Mouse (Mus musculus): ENCODE measurements around the gene Fkbp2. TPM values are rescaled to one million over a fixed set of nuclear protein-coding genes. Genes with fewer than 3 reads are reported as not detected.
"Not testable (repeated sequence)": the region's sequence is repeated elsewhere in the genome, so short reads cannot be mapped to it uniquely, and the experiment has no call there.

Fkbp2 gene
- total RNA-seq, 4 experiments from 2014 or later = 63.5 to 104 (median 83.1) TPM

DNA sequence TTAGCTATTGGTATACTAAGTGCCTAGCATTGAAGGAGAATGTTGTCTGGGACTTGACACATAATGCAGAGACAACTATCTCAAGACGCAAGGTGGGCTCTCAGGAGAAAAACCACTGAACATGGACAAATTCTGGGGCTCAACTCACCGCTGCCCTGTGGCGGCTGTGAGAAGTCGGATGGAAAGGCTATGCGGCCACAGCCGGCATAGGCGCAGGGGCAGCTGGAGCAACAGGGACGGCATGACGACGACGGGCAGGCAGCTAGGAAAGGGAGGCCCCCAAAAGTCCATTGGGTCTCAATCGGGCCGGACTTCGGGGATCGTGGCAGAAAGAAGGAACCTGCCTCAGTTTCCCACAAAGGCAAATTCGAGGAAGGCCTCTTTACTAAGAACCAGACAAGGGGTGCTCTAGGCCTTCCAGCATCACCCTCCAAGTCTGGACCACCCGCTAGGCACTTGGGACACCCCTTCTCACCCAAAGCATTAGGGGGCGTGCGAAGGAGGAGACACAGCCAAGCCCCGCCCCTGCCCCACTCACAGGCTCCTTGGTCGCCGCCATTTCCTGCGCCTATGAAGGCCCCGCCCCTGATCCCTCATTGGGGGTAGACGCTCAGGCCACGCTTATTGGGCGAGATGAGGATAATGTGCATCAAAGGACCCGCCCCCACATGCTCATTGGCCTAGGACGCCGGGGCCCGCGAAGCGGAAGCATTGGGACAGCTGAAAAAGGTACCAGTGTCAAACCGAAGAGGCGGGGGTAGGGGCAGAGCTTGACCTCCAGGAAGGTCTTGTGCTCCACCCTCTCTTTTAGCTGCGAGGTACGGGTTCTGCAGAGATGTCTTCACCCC is 11.9 kb upstream of the Fkbp2 start, which contains the start of gene Dnajc4:
Gene Dnajc4 (minus strand): TSS at position 562 of the 848 bp plus-strand sequence.
- DNase-seq (ENCODE audit: low spot score in 2 of 2) = peak; percentile 93 to 95

DNA sequence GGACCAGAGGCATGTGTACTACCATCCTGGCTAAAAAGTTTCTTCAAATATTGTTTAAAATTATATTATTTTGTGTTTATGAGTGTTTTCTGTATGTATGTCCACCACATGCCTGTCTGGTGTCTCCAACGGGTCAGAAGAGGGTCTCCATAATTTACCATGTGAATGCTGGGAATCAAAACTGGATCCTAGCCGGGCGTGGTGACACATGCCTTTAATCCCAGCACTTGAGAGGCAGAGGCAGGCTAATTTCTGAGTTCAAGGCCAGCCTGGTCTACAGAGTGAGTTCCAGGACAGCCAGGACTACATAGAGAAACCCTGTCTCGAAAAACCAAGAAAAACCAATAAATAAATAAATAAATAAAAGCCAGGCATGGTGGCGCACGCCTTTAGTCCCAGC is 10.9 kb upstream of the Fkbp2 start:
- DNase-seq (ENCODE audit: low spot score in 2 of 2) = not testable (repeated sequence)

DNA sequence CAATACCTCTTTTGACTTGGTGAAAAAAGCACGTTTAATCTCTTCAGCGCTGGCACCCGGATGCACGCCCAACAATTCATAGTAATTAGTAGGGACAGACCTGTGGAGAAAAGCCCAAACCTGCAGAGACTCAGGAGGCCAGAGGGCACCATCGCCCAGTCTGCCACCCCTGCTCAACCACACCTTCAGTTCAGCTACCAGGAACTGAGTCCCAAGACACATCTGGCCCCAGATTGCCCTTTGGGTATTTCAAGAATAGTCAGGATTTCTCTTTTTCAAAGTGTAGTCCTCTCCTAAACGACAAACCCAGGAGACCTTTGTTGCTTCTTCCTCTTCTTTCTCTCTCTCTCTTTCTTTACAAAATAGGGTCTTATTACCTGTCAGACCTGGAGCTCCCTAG is 10.4 kb upstream of the Fkbp2 start:
- DNase-seq (ENCODE audit: low spot score in 2 of 2) = no peak

DNA sequence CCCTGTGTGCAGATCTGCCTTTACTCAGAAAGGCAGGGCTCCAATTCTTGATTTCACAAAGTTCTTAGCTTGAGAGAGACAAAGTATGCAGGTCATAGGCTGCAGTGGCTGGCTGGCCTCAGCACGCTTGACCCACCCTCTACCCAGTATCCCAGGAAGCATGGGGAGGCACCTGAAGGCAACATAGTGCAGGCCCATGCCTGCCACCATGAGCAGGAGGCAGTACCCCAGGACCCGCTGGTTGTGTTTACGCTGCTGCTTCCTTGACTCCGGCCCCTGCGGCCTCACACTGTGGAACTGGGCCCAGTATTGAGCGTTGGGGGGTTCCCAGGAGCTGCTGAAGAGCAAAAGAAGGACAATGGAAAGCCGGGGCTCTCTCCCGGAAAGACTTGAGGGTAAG is 8.9 kb upstream of the Fkbp2 start:
- DNase-seq (ENCODE audit: low spot score in 2 of 2) = no peak

DNA sequence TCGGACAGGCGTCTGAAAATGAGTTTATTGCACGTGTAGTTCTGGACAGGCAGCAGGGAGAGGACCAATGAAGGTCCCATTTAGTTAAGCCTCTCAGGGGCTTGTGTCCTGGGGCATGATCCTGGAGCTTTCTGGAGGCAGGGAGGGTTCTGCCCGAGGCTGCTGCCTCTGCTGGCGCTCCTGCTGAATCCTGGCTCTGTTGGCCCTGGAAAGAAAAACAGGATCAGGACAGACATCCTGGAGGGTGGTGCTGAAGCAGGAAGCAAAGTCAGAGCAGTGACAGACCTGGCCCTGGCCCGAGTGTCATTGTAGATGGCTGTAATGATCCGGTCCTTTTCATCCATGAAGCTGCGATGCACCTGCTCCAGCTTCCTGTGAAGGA is 7.6 kb upstream of the Fkbp2 start:
- DNase-seq (ENCODE audit: low spot score in 2 of 2) = no peak

DNA sequence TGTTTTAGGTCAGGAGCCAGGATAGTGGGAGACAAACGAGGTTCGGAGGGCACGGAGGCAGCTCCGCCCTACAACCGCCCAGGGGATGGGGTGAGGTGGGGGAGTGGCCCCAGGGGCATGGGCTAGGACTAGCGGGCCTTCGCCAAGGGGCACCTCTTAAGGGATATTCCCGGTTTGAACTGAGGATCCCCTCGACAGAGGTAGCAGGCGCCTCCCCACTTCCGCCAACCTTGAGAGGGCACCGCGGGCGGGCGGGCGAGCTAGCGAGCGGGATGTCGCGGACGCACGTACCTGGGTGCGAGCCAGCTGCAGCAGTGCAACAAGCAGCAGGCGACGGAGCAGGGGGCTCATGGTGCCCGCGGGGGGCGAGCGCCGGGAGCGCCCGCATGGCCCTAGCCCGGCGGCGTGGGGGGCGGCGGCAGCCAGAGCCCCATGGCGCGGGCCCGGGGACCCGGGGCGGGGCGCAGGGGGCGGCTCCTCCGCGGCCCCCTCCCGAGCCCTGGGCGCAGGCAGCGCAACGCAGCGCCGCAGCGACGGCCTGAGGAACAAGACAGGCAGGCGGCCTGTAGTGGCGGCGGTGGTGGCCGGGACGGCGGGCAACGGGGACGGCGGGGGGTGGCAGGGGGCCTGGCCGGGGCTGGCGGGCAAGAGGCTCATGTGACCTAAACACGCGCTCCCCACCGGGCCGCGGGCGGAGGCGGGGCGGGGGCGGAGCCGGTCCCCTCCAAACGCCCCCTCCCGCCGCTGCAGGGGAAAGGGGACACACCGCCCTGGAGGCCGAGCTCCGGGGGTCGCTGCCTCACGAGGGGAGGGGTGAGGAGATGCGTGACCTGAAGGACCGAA is 7.0 kb upstream of the Fkbp2 start, which contains the start of gene Vegfb:
Gene Vegfb (minus strand): TSS at position 591 of the 843 bp plus-strand sequence.
- DNase-seq (ENCODE audit: low spot score in 2 of 2) = no peak

DNA sequence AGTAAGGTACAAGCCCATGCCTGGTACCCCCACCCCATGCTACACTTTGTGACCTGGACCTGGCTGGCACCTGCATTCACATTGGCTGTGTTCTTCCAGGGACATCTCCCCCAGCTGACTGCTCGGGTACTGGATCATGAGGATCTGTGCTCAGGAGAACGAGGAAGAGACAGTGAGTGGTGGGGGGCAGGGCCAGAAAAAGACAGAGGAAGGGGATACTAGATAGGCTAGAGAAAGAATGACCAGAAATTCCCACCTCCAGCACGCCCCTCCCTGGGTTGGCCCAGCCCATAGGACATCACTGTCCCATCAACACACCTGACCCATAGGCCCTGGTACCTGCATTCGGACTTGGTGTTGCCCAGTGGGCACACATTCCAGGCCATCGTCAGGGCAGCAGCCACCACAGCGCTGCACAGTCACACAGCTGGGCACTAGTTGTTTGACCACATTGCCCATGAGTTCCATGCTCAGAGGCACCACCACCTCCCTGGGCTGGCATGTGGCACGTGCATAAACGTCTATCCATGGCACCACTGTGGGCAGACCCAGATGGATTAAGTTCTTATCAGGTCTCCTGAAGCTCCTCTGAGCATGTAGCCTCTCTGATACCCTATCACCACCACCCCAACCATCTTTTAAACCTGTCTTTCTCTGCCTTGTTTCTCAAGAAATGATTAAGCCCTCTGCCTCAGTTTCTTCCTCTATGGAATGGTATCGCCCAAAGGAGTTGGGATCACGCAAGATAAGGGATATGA is 5.8 kb upstream of the Fkbp2 start:
- DNase-seq (ENCODE audit: low spot score in 2 of 2) = no peak

DNA sequence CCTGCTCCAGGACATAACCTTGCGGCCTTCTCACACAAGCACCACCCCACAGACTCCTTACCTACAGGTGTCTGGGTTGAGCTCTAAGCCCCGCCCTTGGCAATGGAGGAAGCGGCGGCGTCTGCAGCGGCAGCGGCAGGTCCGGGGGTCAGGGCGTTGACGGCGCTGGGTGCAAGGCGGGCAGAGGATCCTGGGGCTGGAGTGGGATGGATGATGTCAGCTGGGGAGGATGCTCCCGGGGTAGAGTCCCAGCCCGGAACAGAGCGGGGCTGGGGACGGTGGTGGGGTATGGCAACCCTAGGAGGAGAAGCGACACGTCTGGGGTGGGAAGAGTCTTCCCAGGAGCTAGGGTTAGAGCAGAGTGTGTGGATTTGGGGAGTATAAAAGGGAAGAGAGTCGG is 5.0 kb upstream of the Fkbp2 start:
- DNase-seq (ENCODE audit: low spot score in 2 of 2) = no peak

DNA sequence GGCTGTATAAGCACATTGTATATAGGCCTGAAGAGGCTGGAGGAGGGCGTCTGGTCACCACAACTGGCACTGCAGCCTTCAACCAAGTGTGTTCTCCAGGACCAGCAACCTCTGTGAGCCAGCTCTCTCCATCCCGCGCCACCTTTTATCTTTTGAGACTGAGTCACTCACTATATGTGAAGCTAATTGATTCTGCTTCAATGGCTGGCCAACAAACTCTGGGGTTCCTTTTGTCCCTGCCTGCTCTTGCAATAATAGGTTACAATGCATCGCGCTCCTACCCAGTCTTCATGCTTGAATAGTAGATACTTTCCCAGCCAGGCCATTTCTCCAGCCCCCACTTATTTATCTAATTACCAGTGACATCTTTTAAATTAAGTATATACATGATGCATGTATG is 3.3 kb upstream of the Fkbp2 start:
- DNase-seq (ENCODE audit: low spot score in 2 of 2) = no peak

DNA sequence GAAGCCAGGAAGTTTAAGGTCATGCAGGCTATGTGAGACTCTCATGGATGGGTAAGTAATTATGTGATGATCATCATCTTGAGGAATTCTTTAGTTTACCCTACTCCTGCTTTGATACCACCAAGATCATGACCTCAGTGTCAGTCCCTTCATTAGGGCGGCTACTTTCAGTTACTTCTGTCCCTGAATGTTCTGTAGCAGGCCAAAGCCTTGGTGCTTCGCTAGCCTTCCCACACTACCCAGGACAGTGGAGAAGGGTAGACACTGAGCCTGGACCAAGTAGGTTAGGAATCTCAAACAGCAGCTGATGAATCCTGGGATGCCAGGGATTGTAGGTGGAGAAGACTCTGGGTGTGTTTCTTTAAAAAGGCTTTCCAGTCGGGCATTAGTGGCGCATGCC is 1.2 kb upstream of the Fkbp2 start:
- no peak for DNase-seq (ENCODE audit: low spot score in 2 of 2)

DNA sequence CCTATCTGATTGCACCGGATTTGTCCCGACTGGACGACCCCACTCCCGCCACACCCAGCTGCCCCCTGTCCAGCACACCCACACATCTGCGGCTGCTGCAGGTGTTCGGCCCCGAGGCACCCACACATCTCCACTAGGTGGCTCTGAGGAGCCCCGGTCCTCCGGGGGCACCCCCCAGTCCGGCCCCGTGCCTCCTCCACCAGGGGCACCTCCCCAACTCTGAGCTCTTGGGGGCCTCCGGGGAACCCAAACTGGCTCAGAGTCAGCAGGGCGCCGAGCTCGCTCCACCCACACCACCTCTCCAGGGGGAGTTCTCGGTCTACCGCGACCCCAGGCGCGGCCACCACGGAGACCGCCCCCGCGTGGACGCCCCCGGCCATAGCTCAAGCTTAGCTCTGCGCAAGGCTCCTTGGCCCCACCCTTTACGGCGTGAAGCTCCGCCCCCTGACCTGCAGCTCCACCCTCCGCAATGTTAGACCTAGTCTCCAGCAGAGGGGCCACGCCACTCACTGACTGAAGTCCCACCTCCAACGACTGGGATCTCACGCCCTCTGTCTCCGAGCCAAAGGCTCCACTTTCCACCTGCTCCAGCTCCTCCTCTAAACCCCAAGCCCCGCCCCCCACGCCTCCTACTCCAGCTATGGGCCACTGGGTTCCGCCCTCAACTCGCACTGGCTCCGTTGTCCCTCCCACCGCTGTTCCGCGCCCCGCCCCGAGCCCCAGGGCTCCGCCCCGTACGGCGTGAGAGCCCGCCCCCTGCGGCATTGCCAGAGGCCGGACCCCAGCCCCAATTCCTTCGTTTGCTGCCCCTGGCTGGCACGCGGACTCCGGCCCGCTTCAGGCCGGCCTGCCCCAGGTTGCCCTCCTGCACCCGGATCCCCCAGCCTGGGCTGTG is 568 bp downstream of the Fkbp2 start:
- DNase-seq (ENCODE audit: low spot score in 2 of 2) = peak; percentile 98 to 99

DNA sequence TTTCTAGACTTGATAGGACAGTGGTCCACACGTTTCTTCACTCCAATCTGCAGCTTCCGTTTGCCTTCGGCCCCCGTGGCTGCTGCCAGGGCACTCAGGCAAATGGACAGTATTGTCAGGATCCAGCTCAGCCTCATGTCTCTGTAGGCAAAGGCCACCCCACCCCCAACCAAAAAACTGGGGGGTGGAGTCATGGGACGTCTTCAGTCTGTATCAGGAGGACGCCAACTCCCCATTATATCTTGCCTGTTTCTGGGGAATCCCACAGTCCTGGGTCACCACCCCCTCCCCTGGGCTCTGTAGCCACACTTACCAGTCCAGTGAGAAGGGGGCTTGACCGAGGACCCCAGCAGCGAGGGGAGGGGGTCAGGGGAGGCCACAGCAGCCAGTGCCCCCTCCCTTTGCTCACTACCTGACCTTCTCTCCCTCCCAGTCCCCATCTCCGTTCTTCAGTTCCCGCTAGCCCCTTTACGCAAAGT is 1.3 kb downstream of the Fkbp2 start:
- no peak for DNase-seq (ENCODE audit: low spot score in 2 of 2)

DNA sequence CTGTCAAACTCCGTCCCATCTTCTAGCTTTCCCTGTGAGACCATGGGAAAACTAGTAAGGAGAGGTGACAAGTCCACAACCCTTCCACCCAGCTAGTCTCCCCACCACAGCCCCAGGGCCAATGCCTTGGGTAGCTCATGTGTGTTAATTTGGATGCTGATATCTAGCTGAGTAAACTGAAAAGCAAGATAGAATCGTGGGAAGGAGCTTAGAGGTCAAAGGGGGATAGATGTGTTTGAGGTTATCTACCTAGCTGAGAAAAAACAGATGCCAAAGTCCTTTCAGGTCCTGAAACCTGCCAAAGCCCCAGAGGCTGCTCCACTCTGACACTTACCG is 1.7 kb downstream of the Fkbp2 start:
- DNase-seq (ENCODE audit: low spot score in 2 of 2) = no peak

DNA sequence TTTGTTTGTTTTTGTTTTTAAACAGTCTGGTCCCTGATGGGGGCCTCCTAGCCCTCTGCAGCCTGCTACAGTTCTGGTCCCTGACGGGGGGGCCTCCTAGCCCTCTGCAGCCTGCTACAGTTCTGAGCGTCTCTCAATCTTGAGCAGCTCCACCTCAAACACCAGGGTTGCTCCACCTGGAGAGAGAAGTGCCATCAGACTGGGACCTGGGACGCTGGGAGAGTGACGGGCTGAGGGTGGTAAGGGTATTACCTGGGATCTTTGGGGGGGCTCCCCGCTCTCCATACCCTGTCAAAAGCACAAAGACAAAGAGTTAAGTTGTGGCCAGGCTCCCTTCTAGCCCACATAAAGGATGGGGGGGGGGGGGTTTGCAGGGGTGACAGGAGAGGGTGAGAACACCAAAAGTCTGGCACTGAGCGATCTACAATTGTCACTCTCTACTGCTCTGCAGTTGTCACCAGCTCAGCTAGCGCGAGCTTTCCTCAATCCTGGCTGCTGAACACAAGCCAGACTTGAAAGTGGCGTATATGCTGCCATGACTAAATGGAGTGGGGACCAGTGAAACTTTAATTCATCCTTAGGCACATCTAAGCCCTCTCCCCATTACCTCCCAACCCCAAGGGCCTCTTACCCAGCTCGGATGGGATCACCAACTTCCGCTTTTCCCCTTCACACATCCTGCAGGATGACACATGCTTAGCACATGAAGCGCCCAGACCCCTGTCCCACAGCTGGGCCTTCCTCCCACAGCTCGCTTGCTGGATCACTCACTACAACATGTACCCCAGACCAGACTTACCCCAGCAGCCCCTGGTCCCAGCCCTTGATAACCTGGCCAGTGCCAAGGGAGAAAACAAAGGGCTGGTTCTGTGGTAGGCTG is 2.3 kb downstream of the Fkbp2 start:
- DNase-seq (ENCODE audit: low spot score in 2 of 2) = no peak

DNA sequence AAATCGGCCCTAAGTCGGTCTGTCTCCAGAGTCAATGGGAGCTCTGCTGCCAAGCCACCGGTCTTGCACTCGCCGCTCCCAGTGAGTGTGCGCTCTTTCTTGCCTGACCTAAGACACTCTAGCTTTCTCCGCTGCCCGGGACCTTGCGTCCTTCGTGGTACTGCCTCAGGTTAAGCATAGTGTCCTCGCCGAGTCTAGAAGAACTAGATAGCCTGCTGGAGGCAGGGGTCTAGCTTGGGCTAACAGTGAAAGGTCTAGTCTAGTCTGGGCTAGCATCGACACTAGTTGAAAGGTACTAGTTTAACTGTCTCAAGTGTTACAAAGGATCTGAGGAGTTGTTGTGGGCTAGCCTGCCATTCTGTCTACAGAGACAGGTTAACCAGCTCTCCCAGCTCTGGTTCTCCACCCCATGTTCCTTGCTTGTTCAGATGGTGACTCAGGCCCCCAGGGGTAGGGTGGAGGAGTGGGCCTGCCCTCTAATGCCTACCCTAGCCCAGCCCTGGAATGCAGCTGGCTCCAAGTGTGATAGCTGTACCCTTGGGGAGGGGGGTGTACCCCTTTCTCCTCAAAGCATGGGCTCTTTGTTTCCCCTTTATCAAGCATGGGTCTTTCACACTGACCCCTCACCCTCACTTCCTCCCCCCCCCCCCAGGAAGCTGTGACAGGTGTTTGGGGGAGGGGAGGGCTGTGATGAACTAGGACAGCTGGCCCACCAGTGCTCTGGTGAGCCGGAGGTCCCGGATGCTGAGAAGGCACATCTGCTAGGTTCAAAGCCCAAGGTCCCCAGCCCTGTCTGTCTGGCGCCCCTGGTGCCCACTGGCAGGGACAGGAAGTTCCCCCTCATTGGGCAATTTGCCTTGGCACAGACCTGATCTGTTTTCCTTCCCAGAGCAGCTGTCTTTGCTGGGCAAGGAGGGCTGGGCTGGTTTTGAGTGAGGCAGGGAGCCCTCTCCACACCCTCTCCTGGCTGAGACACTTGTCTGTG is 4.5 kb downstream of the Fkbp2 start, which contains the start of gene Plcb3:
Gene Plcb3 (minus strand): TSS at position 934 of the 985 bp plus-strand sequence.
- peak in 1 of 2 experiments; percentile 73 for DNase-seq (ENCODE audit: low spot score in 2 of 2)

DNA sequence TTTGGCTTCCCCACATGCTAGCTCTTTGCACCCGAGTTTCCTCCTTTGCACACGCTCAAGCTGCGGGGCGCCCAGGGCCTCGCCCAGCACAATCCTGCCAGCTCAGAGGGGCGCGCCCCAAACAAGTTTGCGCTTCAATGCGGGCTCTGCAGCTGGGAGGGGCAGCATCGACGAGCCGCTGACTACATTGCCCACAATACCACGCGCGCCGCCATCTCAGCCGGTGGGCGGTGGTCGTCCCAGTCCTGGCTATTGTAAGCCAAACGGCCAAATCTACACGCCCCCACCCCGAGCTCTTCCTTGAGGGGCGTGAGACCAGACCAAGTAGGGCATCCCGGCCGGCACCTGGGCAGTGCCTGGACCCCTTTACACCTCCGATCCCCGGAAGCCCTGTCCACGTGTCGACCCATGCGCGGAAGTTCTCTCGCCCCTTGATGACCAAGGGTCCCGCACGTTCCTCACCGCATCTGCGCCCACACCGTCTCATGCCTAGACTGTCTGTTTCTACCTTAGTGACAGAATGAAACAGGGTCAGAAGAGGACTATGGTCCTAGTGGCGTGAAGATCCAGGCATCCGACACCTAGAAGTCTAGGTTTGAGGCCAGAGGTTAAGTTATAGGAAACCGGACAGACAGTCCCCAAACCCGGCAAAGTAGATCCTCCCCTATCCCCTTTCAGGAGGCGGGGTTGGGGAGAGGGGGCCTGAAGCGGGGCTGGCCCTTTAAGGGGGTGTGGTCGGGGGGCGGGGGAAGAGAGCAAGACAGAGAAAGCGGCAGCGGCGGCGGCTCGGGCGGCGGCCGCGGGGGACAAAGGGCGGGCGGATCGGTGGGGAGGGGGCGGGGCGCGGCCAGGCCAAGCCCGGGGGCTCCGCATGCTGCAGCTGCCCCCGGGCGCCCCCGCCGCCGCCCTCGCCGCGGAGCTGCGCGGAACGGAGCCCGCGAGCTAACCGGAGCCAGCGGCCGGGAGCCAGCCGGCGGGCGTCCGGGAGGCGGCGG is 5.8 kb downstream of the Fkbp2 start, which contains the start of gene Ppp1r14b:
Gene Ppp1r14b (plus strand): TSS at position 758 of the 995 bp plus-strand sequence.
- DNase-seq (ENCODE audit: low spot score in 2 of 2) = peak in 1 of 2 experiments; percentile 68
